9 mouse cellular contexts compared by ENCODE assay signal in the genomic region with DNA sequence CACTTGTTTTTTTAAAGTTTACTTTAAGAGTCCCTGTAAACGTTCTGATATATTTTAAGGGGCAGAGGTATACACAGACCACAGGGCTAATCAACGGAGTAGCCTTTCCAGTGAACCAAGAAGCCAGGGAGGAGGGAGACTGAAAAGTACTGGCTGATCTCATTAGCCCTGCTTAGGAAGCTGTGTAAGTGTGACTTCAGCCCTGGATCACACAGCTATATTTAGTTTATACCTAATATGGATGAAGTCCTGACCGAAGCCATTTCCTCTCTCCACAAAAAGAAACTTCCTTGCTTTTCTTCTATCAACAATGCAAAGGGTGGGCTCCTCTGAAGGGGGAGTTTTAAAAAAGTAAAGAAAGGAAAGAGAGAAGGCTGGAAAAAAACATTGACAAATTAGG. TPM values are rescaled to one million over a fixed set of nuclear protein-coding genes. Genes with fewer than 3 reads are reported as not detected.
DNase-seq lines count a peak whose midpoint lies in the region; ATAC-seq lines count a peak whose summit lies in the region.
"Had no signal": no experiment of that assay in that cellular context is flagged by ENCODE, and none has a peak within 500 bp of the region (broad histone marks: within the 10 kb centered on the region; RNA-seq: fewer than 3 reads in every experiment).

No protein-coding gene starts in this region.

- ATAC-seq in hindbrain, embryonic 15.5 days (ENCODE audit: low FRiP score, low read depth): no peak
- ATAC-seq in hindbrain, embryonic 12.5 days (ENCODE audit: low FRiP score): no peak
- ATAC-seq in embryonic facial prominence, embryonic 11.5 days (replicated peaks; ENCODE audit: insufficient number of reproducible peaks, low FRiP score, low TSS enrichment, low read depth): no peak
- no peak for ATAC-seq in hindbrain, embryonic 16.5 days

- H3K36me3 ChIP-seq in hindbrain, embryonic 15.5 days: no peaks in the 10 kb centered on the region
- no peaks in the 10 kb centered on the region for H3K36me3 ChIP-seq in hindbrain, embryonic 12.5 days
- H3K36me3 ChIP-seq in embryonic facial prominence, embryonic 11.5 days (replicated peaks; ENCODE audit: control insufficient read depth, insufficient read depth, low read depth, low read length): no peaks in the 10 kb centered on the region
- no peaks in the 10 kb centered on the region for H3K36me3 ChIP-seq in hindbrain, embryonic 16.5 days (ENCODE audit: control insufficient read depth, insufficient read depth, low read length)

- peaks cover 16% of the 10 kb centered on the region for H3K4me1 ChIP-seq in hindbrain, embryonic 15.5 days (replicated peaks)
- peaks cover 23% of the 10 kb centered on the region for H3K4me1 ChIP-seq in hindbrain, embryonic 12.5 days
- no peaks in the 10 kb centered on the region for H3K4me1 ChIP-seq in embryonic facial prominence, embryonic 11.5 days (ENCODE audit: control insufficient read depth, insufficient read depth, low read length)
- peaks cover 14% of the 10 kb centered on the region for H3K4me1 ChIP-seq in hindbrain, embryonic 16.5 days (ENCODE audit: control insufficient read depth, insufficient read depth, low read depth, low read length)

- H3K9me3 ChIP-seq in hindbrain, embryonic 15.5 days: no peaks in the 10 kb centered on the region
- no peaks in the 10 kb centered on the region for H3K9me3 ChIP-seq in hindbrain, embryonic 12.5 days (replicated peaks)
- no peaks in the 10 kb centered on the region for H3K9me3 ChIP-seq in embryonic facial prominence, embryonic 11.5 days (replicated peaks; ENCODE audit: control insufficient read depth, low read length)
- H3K9me3 ChIP-seq in hindbrain, embryonic 16.5 days (ENCODE audit: control insufficient read depth, low read length): no peaks in the 10 kb centered on the region

- 70% methylated on average over 3 of the region's 3 CpGs for WGBS in hindbrain, embryonic 15.5 days
- WGBS in hindbrain, embryonic 12.5 days: 70% methylated on average over 3 of the region's 3 CpGs
- WGBS in embryonic facial prominence, embryonic 11.5 days: 53% methylated on average over 3 of the region's 3 CpGs
- 65% methylated on average over 3 of the region's 3 CpGs for WGBS in hindbrain, embryonic 16.5 days

- peak overlapping the region; percentile 39 for H3K27ac ChIP-seq in hindbrain, embryonic 15.5 days (replicated peaks)
- H3K27ac ChIP-seq in hindbrain, embryonic 12.5 days: no peak overlapping the region
- H3K27ac ChIP-seq in embryonic facial prominence, embryonic 11.5 days (replicated peaks; ENCODE audit: low read depth, low read length): peak overlapping the region; percentile 5; the same call in 1 of the 2 replicates
- peak overlapping the region; percentile 9; the same call in 1 of the 2 replicates for H3K27ac ChIP-seq in hindbrain, embryonic 16.5 days (ENCODE audit: low read depth, low read length)

- no peak overlapping the region for H3K4me2 ChIP-seq in hindbrain, embryonic 15.5 days
- H3K4me2 ChIP-seq in hindbrain, embryonic 12.5 days (replicated peaks): no peak overlapping the region
- no peak overlapping the region for H3K4me2 ChIP-seq in embryonic facial prominence, embryonic 11.5 days (ENCODE audit: low read depth, low read length)
- no peak overlapping the region for H3K4me2 ChIP-seq in hindbrain, embryonic 16.5 days (ENCODE audit: low read length)

- H3K27me3 ChIP-seq in hindbrain, embryonic 15.5 days: no peaks in the 10 kb centered on the region
- no peaks in the 10 kb centered on the region for H3K27me3 ChIP-seq in hindbrain, embryonic 12.5 days
- H3K27me3 ChIP-seq in embryonic facial prominence, embryonic 11.5 days (ENCODE audit: control insufficient read depth, insufficient read depth, low read length): no peaks in the 10 kb centered on the region
- H3K27me3 ChIP-seq in hindbrain, embryonic 16.5 days (replicated peaks; ENCODE audit: control insufficient read depth, insufficient read depth, low read length): no peaks in the 10 kb centered on the region

- no peak overlapping the region for H3K4me3 ChIP-seq in hindbrain, embryonic 15.5 days
- no peak overlapping the region for H3K4me3 ChIP-seq in hindbrain, embryonic 12.5 days
- H3K4me3 ChIP-seq in embryonic facial prominence, embryonic 11.5 days (ENCODE audit: low read depth, low read length): no peak overlapping the region
- H3K4me3 ChIP-seq in hindbrain, embryonic 16.5 days (ENCODE audit: low read length): no peak overlapping the region

- H3K9ac ChIP-seq in hindbrain, embryonic 15.5 days: no peak overlapping the region
- H3K9ac ChIP-seq in hindbrain, embryonic 12.5 days: no peak overlapping the region
- H3K9ac ChIP-seq in embryonic facial prominence, embryonic 11.5 days (replicated peaks; ENCODE audit: low read length): no peak overlapping the region
- H3K9ac ChIP-seq in hindbrain, embryonic 16.5 days (ENCODE audit: low read depth, low read length): no peak overlapping the region

- DNase-seq in embryonic facial prominence, embryonic 11.5 days (ENCODE audit: low spot score): no peak
- peak; percentile 74 for DNase-seq in lung, postnatal 25 days (ENCODE audit: low spot score)
- DNase-seq in spleen, adult 18-20 months: no peak
- no peak for DNase-seq in frontal cortex, postnatal 36 days (ENCODE audit: low spot score in 2 of 2)
- DNase-seq in frontal cortex, postnatal 25 days (ENCODE audit: low spot score in 2 of 2): no peak
- DNase-seq: cerebellum, postnatal 14 days had no signal

RNA-seq across cellular contexts. Expression of a gene that starts 17.8 kb away (rescaled TPM):
- polyA plus RNA-seq in hindbrain, embryonic 15.5 days (2015; fragmentation: Nextera tagmentation; extraction: Ambion mirVana): 67.1 and 73.3 TPM in 2 replicates
- 159 TPM in 2 replicates for polyA plus RNA-seq in hindbrain, embryonic 12.5 days (2016; fragmentation: Nextera tagmentation; extraction: Ambion mirVana)
- polyA plus RNA-seq in embryonic facial prominence, embryonic 11.5 days (2014; fragmentation: Nextera tagmentation; extraction: Ambion mirVana): 148 and 156 TPM in 2 replicates
- polyA plus RNA-seq in hindbrain, embryonic 16.5 days (2015; fragmentation: Nextera tagmentation; extraction: Ambion mirVana): 56.1 and 71.0 TPM in 2 replicates
